Mouse (Mus musculus) thymus, adult 2 months (tissue): ENCODE measurements around the gene Tfec. TPM values are rescaled to one million over a fixed set of nuclear protein-coding genes. Genes with fewer than 3 reads are reported as not detected.

Source experiments
- DNase-seq: peaks from one replicate; pipeline ENCODE4 v3.0.0; 2021
- H3K27ac ChIP-seq: fragments of 200-500 bp; 2 replicates; pipeline ENCODE4 v1.5.1; 2012; ENCODE audit warnings: low read length, control low read depth; ENCODE audit not compliant: control insufficient read depth, insufficient read depth
- H3K27me3 ChIP-seq: fragments of 200-500 bp; 2 replicates; pipeline ENCODE4 v1.6.1; 2012; ENCODE audit warnings: mild to moderate bottlenecking, low read length, moderate library complexity, mixed read lengths; ENCODE audit not compliant: control insufficient read depth, insufficient read depth
- H3K36me3 ChIP-seq: fragments of 200-500 bp; 2 replicates; pipeline ENCODE4 v1.6.1; 2012; ENCODE audit warnings: mild to moderate bottlenecking, low read length, moderate library complexity; ENCODE audit not compliant: control insufficient read depth, insufficient read depth
- H3K4me1 ChIP-seq: fragments of 200-500 bp; replicated peaks from 2 replicates; pipeline ENCODE4 v1.6.1; 2012; ENCODE audit warnings: low read length; ENCODE audit not compliant: control insufficient read depth, insufficient read depth
- H3K4me3 ChIP-seq: fragments of 200-500 bp; 2 replicates; pipeline ENCODE4 v1.5.1; 2012; ENCODE audit warnings: mild to moderate bottlenecking, low read length, control low read depth, moderate library complexity; ENCODE audit not compliant: control insufficient read depth, insufficient read depth
- CTCF ChIP-seq: fragments of 200-500 bp; IDR thresholded peaks from 2 replicates; pipeline ENCODE4 v1.5.1; 2012; ENCODE audit warnings: mild to moderate bottlenecking, control low read depth, low read length, moderate library complexity, borderline replicate concordance; ENCODE audit not compliant: control insufficient read depth, poor library complexity, insufficient read depth; ENCODE audit errors: extremely low read depth
- POLR2A ChIP-seq: fragments of 200-500 bp; IDR thresholded peaks from 2 replicates; pipeline ENCODE4 v1.6.1; 2012; ENCODE audit warnings: mild to moderate bottlenecking, low read length, control low read depth, moderate library complexity; ENCODE audit not compliant: control insufficient read depth, poor library complexity, insufficient read depth; ENCODE audit errors: extremely low read depth
- WGBS: fragments of 180-500 bp; shearing (Covaris S2); methylation state at CpG from one replicate; pipeline ENCODE4 v1.1.7; 2018; 5-methylcytosine and 5-hydroxymethylcytosine counted together
- polyA plus RNA-seq: library from polyadenylated mRNA; depleted of rRNA; stranded (reverse); fragments of >200 nt; gene quantifications from 2 replicates; pipeline ENCODE4 v1.2.3, GENCODE M21; 2012; rRNA removed

The Tfec gene
- 2.0 and 2.3 TPM in 2 replicates for polyA plus RNA-seq

DNA sequence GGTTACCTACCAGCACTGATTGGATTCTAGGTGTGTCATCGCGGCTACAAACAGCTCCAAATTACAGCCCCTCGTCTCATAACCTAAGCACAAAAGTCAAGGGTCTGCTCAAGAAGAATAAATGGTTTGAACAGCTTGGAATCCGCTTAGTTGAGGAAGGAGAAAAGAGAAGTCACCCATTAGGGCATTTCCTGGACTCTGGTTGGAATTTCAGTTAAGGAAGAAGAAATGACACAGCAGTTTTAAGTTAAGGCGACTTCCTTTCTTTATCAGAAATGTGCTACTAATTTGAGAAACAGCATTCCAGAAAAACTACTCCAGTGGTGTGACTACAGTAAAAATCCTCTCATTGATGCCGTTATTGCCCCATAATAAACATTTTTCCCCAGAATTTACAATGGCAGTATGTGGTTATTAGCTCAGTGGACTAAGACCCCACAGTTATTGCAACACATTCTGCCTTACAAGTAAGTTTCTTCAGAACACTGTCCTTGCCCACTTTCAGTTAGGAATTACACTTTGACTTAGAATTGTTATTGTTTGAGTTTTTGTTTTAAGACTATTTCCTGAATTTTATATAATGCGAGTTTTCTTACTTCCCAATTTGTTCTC lies at the start of gene Tfec:
Tfec (minus strand) TSS at position 191 of the 612 bp plus-strand sequence.
- DNase-seq = no peak
- H3K4me3 ChIP-seq = no peak within 1 kb of the TSS
- no peaks in the 10 kb centered on the region for H3K36me3 ChIP-seq
- H3K27ac ChIP-seq = no peak within 1 kb of the TSS
- TF ChIP-seq CTCF = no peak
- TF ChIP-seq POLR2A = no peak
- WGBS = 59% methylated on average over 7 of the region's 7 CpGs
- H3K4me1 ChIP-seq = no peaks in the 10 kb centered on the region
- H3K27me3 ChIP-seq = no peaks in the 10 kb centered on the region

DNA sequence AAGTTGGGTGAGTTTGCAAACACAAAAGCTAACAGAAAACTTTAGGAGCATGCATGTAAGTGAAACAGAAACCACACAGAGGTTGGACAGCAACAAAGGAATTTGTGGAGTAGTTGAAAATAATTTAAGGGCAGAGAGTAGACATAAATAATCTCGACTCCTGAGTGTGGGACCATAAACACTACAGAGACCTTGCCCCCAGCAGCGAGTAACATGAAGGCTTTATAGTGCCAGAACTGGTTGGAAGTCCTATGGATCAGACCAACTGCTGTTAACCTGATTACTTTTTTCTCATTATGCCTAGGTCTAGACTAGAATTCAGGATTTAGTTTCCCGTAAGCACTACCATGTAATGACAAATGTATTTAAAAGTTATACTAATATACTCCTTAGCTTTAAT lies 49.6 kb upstream of the Tfec start:
- H3K27me3 ChIP-seq = no peaks in the 10 kb centered on the region
- 86% methylated on average over 3 of the region's 3 CpGs for WGBS
- H3K4me1 ChIP-seq = no peaks in the 10 kb centered on the region
- no peak overlapping the region for H3K27ac ChIP-seq
- no peaks in the 10 kb centered on the region for H3K36me3 ChIP-seq
- TF ChIP-seq CTCF = no peak
- no peak for TF ChIP-seq POLR2A
- H3K4me3 ChIP-seq = no peak overlapping the region
- DNase-seq = no peak

DNA sequence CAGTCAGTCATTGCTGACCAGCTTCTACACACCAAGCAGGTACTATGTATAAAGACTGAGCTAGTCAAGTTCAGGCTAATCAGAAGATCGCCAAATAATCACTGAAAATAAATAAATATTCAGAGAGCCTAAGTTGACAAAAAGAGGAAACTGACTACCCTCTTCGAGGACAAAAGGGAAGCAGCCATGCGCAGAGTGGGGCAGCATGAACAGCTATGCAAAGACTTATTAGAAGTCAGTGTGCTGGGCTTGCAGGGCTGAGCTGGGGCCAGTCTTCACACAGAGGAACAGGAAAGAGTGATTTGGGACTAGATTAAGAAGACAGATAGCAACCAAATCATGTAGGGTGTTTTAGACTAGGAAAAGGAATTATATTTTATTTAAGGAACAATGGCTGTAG lies 45.3 kb upstream of the Tfec start:
- no peak for DNase-seq
- 35% methylated on average over 3 of the region's 3 CpGs for WGBS
- TF ChIP-seq POLR2A = no peak
- no peak for TF ChIP-seq CTCF

DNA sequence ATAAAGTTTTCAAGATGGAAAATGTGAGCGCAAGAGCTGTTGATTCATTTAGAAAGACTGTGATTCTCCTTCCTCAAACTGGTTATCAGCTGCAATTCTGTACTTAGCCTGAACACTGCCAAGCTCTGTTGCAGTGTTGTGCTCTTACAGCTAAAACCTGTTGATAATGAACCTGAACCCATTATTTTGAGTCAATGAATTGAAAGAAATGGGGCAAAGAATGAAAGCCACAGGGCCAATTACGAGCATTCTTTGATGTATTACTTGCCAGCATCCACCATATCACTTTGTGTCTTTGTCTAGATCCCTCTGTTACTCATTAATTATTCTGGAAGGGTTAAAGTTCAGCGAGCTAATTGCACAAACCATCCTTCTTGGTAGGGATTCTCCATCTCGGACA lies 44.2 kb upstream of the Tfec start:
- Histone ChIP-seq H3K4me1 (no peaks in the 10 kb centered on the region), H3K27me3 (no peaks in the 10 kb centered on the region), H3K4me3 (no peak overlapping the region), H3K36me3 (no peaks in the 10 kb centered on the region), H3K27ac (no peak overlapping the region)
- no peak for DNase-seq
- 92% methylated on average over 4 of the region's 4 CpGs for WGBS
- TF ChIP-seq POLR2A (no peak), CTCF (no peak)

More for the DNA sequence above, 45.3 kb upstream of the Tfec start:
- H3K4me3 ChIP-seq = no peak overlapping the region
- H3K27me3 ChIP-seq = no peaks in the 10 kb centered on the region
- H3K27ac ChIP-seq = no peak overlapping the region
- H3K36me3 ChIP-seq = no peaks in the 10 kb centered on the region
- no peaks in the 10 kb centered on the region for H3K4me1 ChIP-seq

DNA sequence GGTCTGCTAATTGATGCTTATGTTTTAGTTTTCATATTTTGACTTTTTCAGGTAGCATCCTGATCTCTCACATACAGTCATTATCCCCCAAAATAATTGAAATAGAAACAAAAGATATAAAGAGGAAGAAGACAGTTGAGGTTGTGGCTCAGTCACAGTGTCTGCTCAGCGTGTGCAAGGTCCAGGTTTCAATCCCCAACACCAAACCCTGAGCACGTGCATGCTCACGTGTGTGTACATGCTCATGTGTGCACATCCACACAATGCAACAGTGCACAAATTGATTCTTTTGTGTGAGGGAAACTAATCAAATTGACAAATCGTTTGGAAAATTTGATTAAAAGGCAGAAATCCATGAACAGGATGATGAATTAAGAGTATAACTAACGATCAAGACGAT lies 32.8 kb upstream of the Tfec start:
- WGBS = 83% methylated on average over 6 of the region's 6 CpGs
- H3K27me3 ChIP-seq = no peaks in the 10 kb centered on the region
- no peak overlapping the region for H3K27ac ChIP-seq
- no peak for TF ChIP-seq CTCF
- no peaks in the 10 kb centered on the region for H3K36me3 ChIP-seq
- no peaks in the 10 kb centered on the region for H3K4me1 ChIP-seq
- no peak overlapping the region for H3K4me3 ChIP-seq
- no peak for DNase-seq

DNA sequence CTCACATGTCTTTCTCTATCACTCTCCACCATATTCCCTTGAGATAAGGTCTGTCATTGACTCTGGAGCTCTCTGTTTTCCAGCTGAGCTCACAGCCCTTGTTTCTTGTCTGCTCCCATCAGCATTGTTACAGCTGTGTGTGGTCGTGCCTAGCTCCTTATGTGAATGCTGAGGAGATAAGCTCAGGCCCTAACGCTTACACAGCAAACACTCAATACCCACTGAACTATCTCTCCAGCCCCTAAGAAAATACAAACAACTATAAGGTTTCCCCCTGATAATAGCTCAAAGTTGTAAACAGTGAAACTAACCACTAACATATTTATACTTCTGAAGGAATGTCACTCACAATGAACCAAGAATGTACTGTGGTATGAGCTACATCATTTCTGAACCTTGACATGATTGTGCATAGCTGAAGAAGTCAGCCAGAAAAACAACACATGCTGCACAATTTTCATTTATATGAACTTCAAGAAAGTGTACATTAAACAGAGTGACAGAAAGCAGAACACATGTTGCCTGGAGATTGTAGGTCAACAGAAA lies 21.9 kb upstream of the Tfec start:
- Histone ChIP-seq H3K27me3 (no peaks in the 10 kb centered on the region), H3K27ac (no peak overlapping the region), H3K4me3 (no peak overlapping the region), H3K4me1 (no peaks in the 10 kb centered on the region), H3K36me3 (no peaks in the 10 kb centered on the region)
- no peak for DNase-seq
- WGBS = 92% methylated on average over 2 of the region's 2 CpGs
- TF ChIP-seq POLR2A (no peak), CTCF (no peak)

DNA sequence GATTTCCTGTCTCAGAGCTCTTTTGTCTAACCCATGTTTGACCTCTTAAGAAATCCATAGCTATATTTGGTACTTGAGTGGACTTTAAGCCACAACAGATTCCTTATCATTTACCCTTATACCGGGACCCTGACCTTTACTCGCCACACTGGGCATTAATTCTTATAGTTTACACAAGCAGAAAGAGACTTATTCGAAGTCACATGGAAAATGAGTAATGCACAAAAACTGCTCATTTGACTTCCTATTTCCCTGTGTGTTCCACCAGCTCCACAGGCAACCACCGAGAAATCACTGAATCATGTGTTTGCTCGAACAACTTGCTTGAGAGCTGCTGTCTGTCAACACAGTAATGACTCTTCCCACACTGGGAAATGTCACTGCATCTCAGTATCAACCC lies 6.4 kb downstream of the Tfec start:
- no peak for DNase-seq
- 63% methylated on average over 5 of the region's 5 CpGs for WGBS

More for the DNA sequence above, 6.4 kb downstream of the Tfec start:
- Histone ChIP-seq H3K4me1 (no peaks in the 10 kb centered on the region), H3K27ac (no peak overlapping the region), H3K4me3 (no peak overlapping the region), H3K36me3 (no peaks in the 10 kb centered on the region), H3K27me3 (no peaks in the 10 kb centered on the region)
- TF ChIP-seq CTCF = no peak
- no peak for TF ChIP-seq POLR2A
